Mouse (Mus musculus): ENCODE results near the gene Aim2.

DNA sequence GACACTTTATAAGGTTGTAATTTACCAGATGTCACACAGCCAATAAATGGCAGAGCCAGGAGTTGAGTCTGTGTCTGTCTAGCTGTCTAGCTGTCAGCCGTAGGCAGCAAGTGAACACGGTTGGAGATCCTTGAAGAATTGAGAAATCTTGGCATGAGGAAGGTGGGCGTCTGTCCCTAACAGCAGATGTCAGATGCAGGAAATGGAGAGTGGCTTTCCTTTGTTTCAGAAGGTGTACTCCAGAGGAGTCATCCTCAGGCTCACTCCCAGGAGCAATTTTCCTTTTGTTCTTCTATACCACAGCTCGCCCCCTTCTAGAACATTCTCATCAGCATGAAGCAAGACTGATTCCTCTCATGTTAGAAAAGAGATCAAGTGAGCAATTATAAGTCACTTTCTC is 99.9 kb downstream of the Aim2 start:
- TF ChIP-seq CTCF (IDR thresholded peaks at IDR 0.05; ENCODE audit: low read depth, low read length) (no peak), POLR2A (IDR thresholded peaks at IDR 0.05; ENCODE audit: borderline replicate concordance, low read depth, low read length) (no peak)
